Mouse (Mus musculus) limb, embryonic 11.5 days (tissue): ENCODE data around the gene H6pd. TPM values are rescaled to one million over a fixed set of nuclear protein-coding genes. Genes with fewer than 3 reads are reported as not detected.

Experiments used
- ATAC-seq: fragments of 200-750 bp; cut with Nextera tagmentation; 2 replicates; pipeline ENCODE4 v1.8.0; 2017; ENCODE audit warnings: low read depth; ENCODE audit not compliant: insufficient number of reproducible peaks, low FRiP score, low TSS enrichment
- DNase-seq: peaks from one replicate; pipeline ENCODE4 v3.0.0-alpha.2; 2015; ENCODE audit warnings: low spot score
- H3K27ac ChIP-seq: fragments of 300-500 bp; sonication (generic); replicated peaks from 2 replicates; pipeline ENCODE4 v1.5.1; 2014; ENCODE audit warnings: low read depth, mild to moderate bottlenecking, low read length
- H3K27me3 ChIP-seq: fragments of 300-500 bp; sonication (generic); 2 replicates; pipeline ENCODE4 v1.6.1; 2014; ENCODE audit warnings: mild to moderate bottlenecking, low read length, mixed read lengths; ENCODE audit not compliant: control insufficient read depth, insufficient read depth
- H3K36me3 ChIP-seq: fragments of 300-500 bp; sonication (generic); 2 replicates; pipeline ENCODE4 v1.6.1; 2014; ENCODE audit warnings: mild to moderate bottlenecking, low read length, moderate library complexity, mixed read lengths; ENCODE audit not compliant: control insufficient read depth, insufficient read depth
- H3K4me1 ChIP-seq: fragments of 300-500 bp; sonication (generic); 2 replicates; pipeline ENCODE4 v1.6.1; 2014; ENCODE audit warnings: low read length, mixed read lengths; ENCODE audit not compliant: control insufficient read depth, insufficient read depth
- H3K4me2 ChIP-seq: fragments of 300-500 bp; sonication (generic); 2 replicates; pipeline ENCODE4 v1.6.1; 2014; ENCODE audit warnings: low read depth, mild to moderate bottlenecking, moderate library complexity; ENCODE audit not compliant: severe bottlenecking
- H3K4me3 ChIP-seq: fragments of 300-500 bp; sonication (generic); 2 replicates; pipeline ENCODE4 v1.5.1; 2014; ENCODE audit warnings: low read depth, low read length
- H3K9ac ChIP-seq: fragments of 300-500 bp; sonication (generic); 2 replicates; pipeline ENCODE4 v1.6.1; 2014; ENCODE audit warnings: mild to moderate bottlenecking, low read length
- H3K9me3 ChIP-seq: fragments of 300-500 bp; sonication (generic); 2 replicates; pipeline ENCODE4 v1.6.1; 2016; ENCODE audit warnings: low read length; ENCODE audit not compliant: control insufficient read depth
- WGBS: fragments of 180-500 bp; shearing (Covaris S2); extraction: QIAGEN DNeasy Blood & Tissue Kit; methylation state at CpG from one replicate; pipeline ENCODE4 v1.1.7; 2014; 5-methylcytosine and 5-hydroxymethylcytosine counted together
- polyA plus RNA-seq: library from polyadenylated mRNA; unstranded; fragments of >200 nt; fragmentation: Nextera tagmentation; extraction: Ambion mirVana; gene quantifications from 2 replicates; pipeline ENCODE4 v1.2.1, GENCODE M21; 2014

H6pd gene
- polyA plus RNA-seq, 1 experiment from 2014 or later = 3.5 TPM

GRCm38 (mm10) chr4:150006991-150007390 is 1.8 kb downstream of the H6pd start:
- no peak overlapping the region for H3K27ac ChIP-seq
- no peak overlapping the region for H3K4me2 ChIP-seq
- no peaks in the 10 kb centered on the region for H3K9me3 ChIP-seq
- 0 out of 2 replicates have a peak, but pooled peaks cover 2% of the 10 kb centered on the region for H3K4me1 ChIP-seq
- H3K9ac ChIP-seq = no peak overlapping the region
- no peaks in the 10 kb centered on the region for H3K27me3 ChIP-seq
- H3K4me3 ChIP-seq = no peak overlapping the region
- ATAC-seq (no peak), DNase-seq (no peak)
- H3K36me3 ChIP-seq = no peaks in the 10 kb centered on the region
- 82% methylated on average over 8 of the region's 8 CpGs for WGBS

DNA sequence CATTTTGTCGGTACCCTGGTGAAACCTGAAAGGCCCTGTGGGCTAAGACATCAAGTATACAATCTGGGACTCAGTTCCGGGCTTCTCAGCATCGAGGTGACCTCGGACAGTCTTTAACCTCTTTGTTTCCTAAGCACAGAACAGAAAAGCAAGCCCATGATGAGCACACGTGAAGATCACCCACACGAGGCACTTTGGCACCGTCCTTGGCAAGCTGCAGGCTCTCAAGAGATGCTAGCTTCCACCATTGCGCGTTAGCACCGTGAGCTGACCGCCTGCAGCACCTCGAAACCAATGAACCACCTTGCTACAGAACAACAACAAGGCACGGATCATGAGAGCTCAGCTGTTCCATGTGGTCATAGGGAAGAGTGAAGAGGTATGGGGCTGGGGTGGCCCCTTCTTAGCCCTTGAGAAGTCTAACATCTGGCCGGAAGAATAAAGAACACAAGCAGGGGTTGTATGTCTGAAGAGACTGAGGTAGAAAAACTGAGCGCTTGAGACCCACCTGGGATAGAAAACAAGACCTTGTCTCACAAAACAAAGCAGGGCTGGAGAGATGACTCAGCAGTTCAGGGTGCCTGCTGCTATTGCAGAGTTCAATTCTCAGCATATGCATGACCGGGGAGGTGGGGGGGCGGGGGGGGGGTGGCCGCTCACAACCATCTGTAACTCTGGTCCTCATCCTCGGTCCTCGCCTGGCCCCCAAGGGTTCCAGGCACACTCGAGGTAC is 2.5 kb downstream of the H6pd start:
- H3K36me3 ChIP-seq = no peaks in the 10 kb centered on the region
- DNase-seq = no peak
- 83% methylated on average over 21 of the region's 21 CpGs for WGBS
- H3K9me3 ChIP-seq = no peaks in the 10 kb centered on the region
- H3K4me3 ChIP-seq = no peak overlapping the region
- ATAC-seq = no peak
- H3K4me1 ChIP-seq = peaks cover 5% of the 10 kb centered on the region
- H3K9ac ChIP-seq = no peak overlapping the region
- no peak overlapping the region for H3K4me2 ChIP-seq
- no peaks in the 10 kb centered on the region for H3K27me3 ChIP-seq
- H3K27ac ChIP-seq = no peak overlapping the region

GRCm38 (mm10) chr4:150005231-150005630 is 3.6 kb downstream of the H6pd start:
- 91% methylated on average over 10 of the region's 10 CpGs for WGBS
- H3K27me3 ChIP-seq = no peaks in the 10 kb centered on the region
- peaks cover 12% of the 10 kb centered on the region for H3K4me1 ChIP-seq
- H3K9ac ChIP-seq = no peak overlapping the region
- H3K27ac ChIP-seq = no peak overlapping the region
- no peak for DNase-seq
- H3K4me3 ChIP-seq = no peak overlapping the region
- ATAC-seq = no peak
- no peaks in the 10 kb centered on the region for H3K9me3 ChIP-seq
- no peak overlapping the region for H3K4me2 ChIP-seq
- H3K36me3 ChIP-seq = no peaks in the 10 kb centered on the region

- Histone ChIP-seq H3K9ac (no peak overlapping the region), H3K27me3 (no peaks in the 10 kb centered on the region), H3K9me3 (no peaks in the 10 kb centered on the region), H3K4me1 (peaks cover 14% of the 10 kb centered on the region), H3K4me3 (no peak overlapping the region), H3K4me2 (no peak overlapping the region), H3K36me3 (no peaks in the 10 kb centered on the region), H3K27ac (no peak overlapping the region)
- WGBS = 82% methylated on average over 4 of the region's 4 CpGs
- no peak for DNase-seq
- no peak for ATAC-seq
Measured at GRCm38 (mm10) chr4:150003641-150004040, 5.2 kb downstream of the H6pd start.

GRCm38 (mm10) chr4:150003021-150003580 is 5.7 kb downstream of the H6pd start:
- H3K4me1 ChIP-seq = peaks cover 18% of the 10 kb centered on the region
- ATAC-seq = no peak

DNA sequence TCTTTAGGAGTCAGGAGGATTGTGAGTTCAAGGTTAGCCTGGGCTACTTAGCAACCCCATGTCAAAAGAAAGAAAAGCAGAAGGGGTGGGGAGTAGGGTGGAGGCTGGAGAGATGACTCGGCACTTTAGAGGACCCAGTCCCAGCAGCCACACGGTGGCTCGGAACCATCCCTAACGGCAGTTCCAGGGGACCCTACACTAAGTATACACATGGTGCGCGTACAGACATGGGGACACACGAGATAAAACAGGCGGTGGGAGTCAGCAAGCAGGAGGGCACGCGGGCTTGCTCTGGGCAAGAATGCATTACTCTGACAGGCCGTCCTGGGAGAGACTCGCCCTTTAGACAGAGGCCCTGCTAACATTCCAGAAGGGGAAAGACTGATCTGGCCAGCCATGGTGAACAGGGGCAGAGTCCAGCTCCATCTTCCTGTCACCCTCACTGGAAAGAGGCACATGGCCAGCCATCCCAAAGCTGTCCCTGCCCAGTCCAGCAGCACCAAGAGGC is 6.7 kb downstream of the H6pd start:
- no peaks in the 10 kb centered on the region for H3K36me3 ChIP-seq
- H3K4me3 ChIP-seq = no peak overlapping the region
- no peak overlapping the region for H3K9ac ChIP-seq
- no peak overlapping the region for H3K4me2 ChIP-seq
- ATAC-seq (no peak), DNase-seq (no peak)
- H3K9me3 ChIP-seq = no peaks in the 10 kb centered on the region
- no peak overlapping the region for H3K27ac ChIP-seq
- peaks cover 18% of the 10 kb centered on the region for H3K4me1 ChIP-seq
- WGBS = 69% methylated on average over 12 of the region's 12 CpGs
- H3K27me3 ChIP-seq = no peaks in the 10 kb centered on the region

More at GRCm38 (mm10) chr4:150003021-150003580, 5.7 kb downstream of the H6pd start:
- DNase-seq = no peak
- Histone ChIP-seq H3K4me3 (no peak overlapping the region), H3K27ac (no peak overlapping the region), H3K9ac (no peak overlapping the region), H3K36me3 (no peaks in the 10 kb centered on the region), H3K27me3 (no peaks in the 10 kb centered on the region), H3K4me2 (no peak overlapping the region), H3K9me3 (no peaks in the 10 kb centered on the region)
- WGBS = 58% methylated on average over 7 of the region's 7 CpGs

- Histone ChIP-seq H3K27ac (no peak overlapping the region), H3K36me3 (no peaks in the 10 kb centered on the region), H3K4me1 (peaks cover 18% of the 10 kb centered on the region), H3K27me3 (no peaks in the 10 kb centered on the region), H3K4me3 (no peak overlapping the region), H3K9ac (0 out of 2 replicates have a peak overlapping the region, but pooled peaks have one; percentile 27), H3K9me3 (no peaks in the 10 kb centered on the region), H3K4me2 (no peak overlapping the region)
- WGBS = 49% methylated on average over 10 of the region's 10 CpGs
- no peak for DNase-seq
- ATAC-seq = no peak
Measured at GRCm38 (mm10) chr4:150001221-150001860, 7.5 kb downstream of the H6pd start.

DNA sequence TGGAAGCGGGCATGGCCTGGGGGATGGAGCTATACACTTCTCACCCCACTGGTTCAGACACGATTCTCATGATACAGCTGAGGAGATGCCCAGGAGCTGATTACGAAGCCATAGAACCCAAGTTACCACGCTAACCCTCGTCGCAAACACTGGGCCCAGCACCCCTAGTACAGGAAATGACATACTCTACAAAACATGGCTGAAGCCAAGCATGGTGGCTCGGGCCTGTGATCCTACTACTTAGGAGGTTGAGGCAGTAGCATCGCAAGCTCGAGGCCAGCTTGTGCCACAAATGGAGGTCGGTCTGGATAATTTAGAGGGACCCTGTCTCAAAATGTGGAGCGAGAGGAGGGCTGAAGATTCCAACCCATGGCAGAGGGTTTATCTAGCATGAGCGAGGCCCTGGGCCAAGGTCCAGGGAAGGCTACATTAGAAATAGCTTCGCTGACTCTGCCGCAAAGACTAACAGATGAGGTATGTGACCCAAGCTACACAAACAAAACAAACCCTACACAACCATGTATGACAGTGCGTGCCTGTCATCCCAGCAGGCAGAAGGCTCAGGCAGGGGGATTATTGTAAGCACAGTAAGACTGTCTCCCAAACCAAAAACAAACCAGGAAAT is 8.8 kb downstream of the H6pd start:
- ATAC-seq (no peak), DNase-seq (no peak)
- Histone ChIP-seq H3K27me3 (no peaks in the 10 kb centered on the region), H3K36me3 (no peaks in the 10 kb centered on the region; the same call in 1 of the 2 replicates), H3K4me3 (no peak overlapping the region), H3K27ac (no peak overlapping the region), H3K9ac (no peak overlapping the region), H3K4me2 (no peak overlapping the region), H3K9me3 (no peaks in the 10 kb centered on the region), H3K4me1 (peaks cover 18% of the 10 kb centered on the region)
- WGBS = 91% methylated on average over 15 of the region's 15 CpGs
